Mouse (Mus musculus): ENCODE measurements around the gene Lrrc17. TPM values are rescaled to one million over a fixed set of nuclear protein-coding genes. Genes with fewer than 3 reads are reported as not detected.
A peak's percentile ranks its signal among the peaks of the same experiment; 100 is the strongest.

Gene Lrrc17
- 10 to 100 TPM; 13.4 to 14.7 TPM for total RNA-seq (2021)

GRCm38 (mm10) chr5:21543409-21544201, at the start of gene Lrrc17:
Gene Lrrc17, plus strand, starts transcription at chr5:21543559.
- intact Hi-C loops (cut with DNase I) = no loop called here
- DNase-seq = peak; percentile 61 to 63

- intact Hi-C loops (cut with DNase I) = no loop called here
Measured at GRCm38 (mm10) chr5:21494781-21495180, 48.6 kb upstream of the Lrrc17 start.

GRCm38 (mm10) chr5:21496321-21496720, 47.0 kb upstream of the Lrrc17 start:
- intact Hi-C loops (cut with DNase I) = no loop called here
- peak; percentile 59 to 60 for DNase-seq

More at GRCm38 (mm10) chr5:21494781-21495180, 48.6 kb upstream of the Lrrc17 start:
- DNase-seq = no peak

- intact Hi-C loops (cut with DNase I) = no loop called here
Measured at GRCm38 (mm10) chr5:21496881-21497280, 46.5 kb upstream of the Lrrc17 start.

GRCm38 (mm10) chr5:21498490-21498889, 44.9 kb upstream of the Lrrc17 start:
- DNase-seq = no peak
- intact Hi-C loops (cut with DNase I) = no loop called here

More at GRCm38 (mm10) chr5:21496881-21497280, 46.5 kb upstream of the Lrrc17 start:
- DNase-seq = peak in 1 of 2 experiments; percentile 27

GRCm38 (mm10) chr5:21498925-21499324, 44.4 kb upstream of the Lrrc17 start:
- intact Hi-C loops (cut with DNase I) = no loop called here
- DNase-seq = no peak

- intact Hi-C loops (cut with DNase I) = no loop called here
- DNase-seq = no peak
Measured at GRCm38 (mm10) chr5:21500133-21500532, 43.2 kb upstream of the Lrrc17 start.

GRCm38 (mm10) chr5:21500941-21501340, 42.4 kb upstream of the Lrrc17 start:
- no peak for DNase-seq
- intact Hi-C loops (cut with DNase I) = no loop called here

- no peak for DNase-seq
- intact Hi-C loops (cut with DNase I) = no loop called here
Measured at GRCm38 (mm10) chr5:21502936-21503610, 40.3 kb upstream of the Lrrc17 start.

GRCm38 (mm10) chr5:21505159-21505558, 38.2 kb upstream of the Lrrc17 start:
- intact Hi-C loops (cut with DNase I) = loop anchor here (5.0 kb wide), 1 partner anchor 52 kb away; no protein-coding TSS in a partner anchor

GRCm38 (mm10) chr5:21506887-21507286, 36.5 kb upstream of the Lrrc17 start:
- intact Hi-C loops (cut with DNase I) = loop anchor here (5.0 kb wide), 1 partner anchor 50 kb away; no protein-coding TSS in a partner anchor
- DNase-seq = no peak

More at GRCm38 (mm10) chr5:21505159-21505558, 38.2 kb upstream of the Lrrc17 start:
- DNase-seq = no peak

- no peak for DNase-seq
- intact Hi-C loops (cut with DNase I) = loop anchor here (5.0 kb wide), 1 partner anchor 48 kb away; no protein-coding TSS in a partner anchor
Measured at GRCm38 (mm10) chr5:21509801-21510200, 33.6 kb upstream of the Lrrc17 start.

- intact Hi-C loops (cut with DNase I) = no loop called here
- no peak for DNase-seq
Measured at GRCm38 (mm10) chr5:21513363-21513762, 30.0 kb upstream of the Lrrc17 start.

- intact Hi-C loops (cut with DNase I) = no loop called here
- no peak for DNase-seq
Measured at GRCm38 (mm10) chr5:21517562-21517961, 25.8 kb upstream of the Lrrc17 start.

- no peak for DNase-seq
- intact Hi-C loops (cut with DNase I) = no loop called here
Measured at GRCm38 (mm10) chr5:21518207-21518606, 25.2 kb upstream of the Lrrc17 start.

- no peak for DNase-seq
- intact Hi-C loops (cut with DNase I) = no loop called here
Measured at GRCm38 (mm10) chr5:21519166-21519565, 24.2 kb upstream of the Lrrc17 start.

- intact Hi-C loops (cut with DNase I) = no loop called here
Measured at GRCm38 (mm10) chr5:21526835-21527485, 16.4 kb upstream of the Lrrc17 start.

GRCm38 (mm10) chr5:21527488-21527911, 15.9 kb upstream of the Lrrc17 start:
- DNase-seq = peak; percentile 56 to 58

More at GRCm38 (mm10) chr5:21526835-21527485, 16.4 kb upstream of the Lrrc17 start:
- DNase-seq = no peak

GRCm38 (mm10) chr5:21528068-21528842, 15.1 kb upstream of the Lrrc17 start:
- peak; percentile 51 to 68 for DNase-seq
- intact Hi-C loops (cut with DNase I) = no loop called here

More at GRCm38 (mm10) chr5:21527488-21527911, 15.9 kb upstream of the Lrrc17 start:
- intact Hi-C loops (cut with DNase I) = no loop called here

- intact Hi-C loops (cut with DNase I) = no loop called here
- no peak for DNase-seq
Measured at GRCm38 (mm10) chr5:21529110-21529720, 14.1 kb upstream of the Lrrc17 start.
